Mouse (Mus musculus): ENCODE measurements around the gene 4930451I11Rik. TPM values are rescaled to one million over a fixed set of nuclear protein-coding genes. Genes with fewer than 3 reads are reported as not detected.

Gene 4930451I11Rik
- polyA plus RNA-seq, 1 experiment: not detected

DNA sequence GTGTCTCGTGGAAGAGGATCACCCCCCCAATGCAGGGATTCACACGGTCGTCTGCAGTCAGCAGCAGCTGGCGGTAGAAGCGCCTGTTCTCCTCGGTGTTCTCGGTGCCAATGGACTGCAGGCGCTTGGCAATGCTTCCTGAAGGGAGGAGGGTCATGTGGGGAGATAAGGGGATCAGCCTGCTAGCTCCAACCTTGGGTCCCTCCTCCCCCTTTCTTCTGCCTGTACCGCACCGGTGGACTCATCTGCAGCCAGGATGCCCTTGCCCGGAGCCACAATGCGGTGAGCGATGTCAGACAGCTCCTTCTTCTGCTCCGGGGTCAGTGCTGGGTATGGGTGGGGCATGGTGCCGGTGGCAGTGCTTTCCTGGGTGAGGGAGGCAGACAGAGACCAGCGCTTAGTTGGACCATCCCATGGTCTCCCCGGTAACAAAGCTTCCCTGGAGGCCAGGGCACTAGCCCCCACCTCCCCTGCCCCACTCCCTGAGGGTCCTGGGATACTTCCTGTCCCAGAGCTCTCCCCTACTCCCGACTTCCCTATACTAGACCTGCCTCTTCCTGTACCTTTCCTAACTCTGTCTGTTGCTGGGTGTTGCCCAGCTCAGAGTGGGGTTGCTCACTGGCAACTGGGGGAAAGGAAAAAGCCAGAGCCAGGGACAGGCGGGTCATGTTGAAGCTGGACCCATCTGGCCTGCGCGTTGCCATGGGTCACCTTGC lies 33.9 kb downstream of the 4930451I11Rik start, which contains the start of gene Fam57b:
Gene Fam57b (plus strand): TSS at position 258 of the 716 bp plus-strand sequence.
- 23% methylated on average over 21 of the region's 21 CpGs for WGBS
- TF ChIP-seq CTCF (IDR thresholded peaks at IDR 0.05; ENCODE audit: control insufficient read depth, insufficient read depth, low read length) (no peak), POLR2A (IDR thresholded peaks at IDR 0.05; ENCODE audit: borderline replicate concordance, control insufficient read depth, low read depth, low read length) (no peak)
- Histone ChIP-seq H3K27ac (ENCODE audit: control insufficient read depth, insufficient read depth, low read depth, low read length, poor library complexity) (peak within 1 kb of the TSS; percentile 97), H3K4me3 (replicated peaks; ENCODE audit: control insufficient read depth, low read depth, low read length) (peak within 1 kb of the TSS; percentile 86), H3K4me1 (ENCODE audit: control insufficient read depth, insufficient read depth, low read length) (peaks cover 3% of the 10 kb centered on the region)

GRCm38 (mm10) chr7:126796350-126796932 lies 35.0 kb downstream of the 4930451I11Rik start:
- TF ChIP-seq POLR2A (IDR thresholded peaks at IDR 0.05; ENCODE audit: borderline replicate concordance, control insufficient read depth, low read depth, low read length) (no peak), CTCF (IDR thresholded peaks at IDR 0.05; ENCODE audit: control insufficient read depth, insufficient read depth, low read length) (peak; percentile 9; the same call in 1 of the 2 replicates)
- 70% methylated on average over 8 of the region's 8 CpGs for WGBS
- Histone ChIP-seq H3K27ac (ENCODE audit: control insufficient read depth, insufficient read depth, low read depth, low read length, poor library complexity) (no peak overlapping the region), H3K4me1 (ENCODE audit: control insufficient read depth, insufficient read depth, low read length) (peaks cover 3% of the 10 kb centered on the region), H3K4me3 (replicated peaks; ENCODE audit: control insufficient read depth, low read depth, low read length) (no peak overlapping the region)

DNA sequence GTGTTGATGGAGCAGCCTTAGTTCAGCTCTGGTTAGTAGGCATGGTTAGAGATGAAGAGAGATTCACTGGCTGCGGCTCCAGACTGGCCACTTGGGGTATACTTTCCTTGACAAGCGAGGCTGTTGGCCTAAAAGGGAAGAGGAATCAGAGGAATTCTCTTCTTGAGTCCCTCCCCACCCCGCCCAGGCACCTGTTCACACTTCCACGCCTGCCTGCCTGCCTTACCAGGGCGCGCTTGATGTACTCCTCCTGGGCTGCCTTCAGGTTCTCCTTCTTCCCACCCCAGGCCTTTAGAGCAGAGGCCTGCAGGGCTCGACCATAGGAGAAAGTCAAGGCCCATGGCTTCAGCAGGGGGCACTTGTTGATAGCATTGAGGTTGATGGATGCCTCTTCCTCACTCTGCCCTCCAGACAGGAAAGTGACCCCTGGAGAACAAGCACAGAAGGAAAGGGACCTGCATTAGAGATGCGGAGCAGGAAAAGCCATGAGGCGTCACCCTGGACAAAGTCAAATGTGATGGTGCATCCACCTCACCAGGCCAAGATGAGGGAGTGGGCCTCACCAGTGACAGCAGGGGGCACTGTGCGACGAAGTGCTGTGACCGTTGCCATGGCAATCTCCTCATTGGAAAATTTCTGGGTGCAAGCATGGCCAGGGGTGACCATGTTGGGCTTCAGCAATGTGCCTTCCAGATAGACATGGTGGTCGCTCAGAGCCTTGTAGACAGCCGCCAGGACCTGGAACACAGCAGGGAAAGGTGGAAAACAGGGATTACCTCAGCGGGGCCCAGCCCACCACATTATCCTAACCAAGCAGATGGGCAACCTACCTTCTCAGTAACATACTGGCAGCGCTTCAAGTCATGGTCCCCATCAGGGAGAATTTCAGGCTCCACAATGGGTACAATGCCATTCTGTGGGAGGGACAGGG lies 35.8 kb downstream of the 4930451I11Rik start:
- TF ChIP-seq POLR2A (IDR thresholded peaks at IDR 0.05; ENCODE audit: borderline replicate concordance, control insufficient read depth, low read depth, low read length): no peak
- TF ChIP-seq CTCF (IDR thresholded peaks at IDR 0.05; ENCODE audit: control insufficient read depth, insufficient read depth, low read length): 0 out of 2 replicates have a peak, but pooled peaks have one; percentile 1
- Histone ChIP-seq H3K4me1 (ENCODE audit: control insufficient read depth, insufficient read depth, low read length) (peaks cover 3% of the 10 kb centered on the region), H3K4me3 (replicated peaks; ENCODE audit: control insufficient read depth, low read depth, low read length) (no peak overlapping the region), H3K27ac (ENCODE audit: control insufficient read depth, insufficient read depth, low read depth, low read length, poor library complexity) (no peak overlapping the region)
- WGBS: 87% methylated on average over 16 of the region's 16 CpGs

- H3K4me3 ChIP-seq (replicated peaks; ENCODE audit: control insufficient read depth, low read depth, low read length): no peak overlapping the region
- H3K27ac ChIP-seq (ENCODE audit: control insufficient read depth, insufficient read depth, low read depth, low read length, poor library complexity): no peak overlapping the region
- no peak for TF ChIP-seq POLR2A (IDR thresholded peaks at IDR 0.05; ENCODE audit: borderline replicate concordance, control insufficient read depth, low read depth, low read length)
- no peak for TF ChIP-seq CTCF (IDR thresholded peaks at IDR 0.05; ENCODE audit: control insufficient read depth, insufficient read depth, low read length)
- H3K4me1 ChIP-seq (ENCODE audit: control insufficient read depth, insufficient read depth, low read length): peaks cover 4% of the 10 kb centered on the region
- WGBS: 34% methylated on average over 4 of the region's 4 CpGs
Measured at GRCm38 (mm10) chr7:126794271-126794605, 37.2 kb downstream of the 4930451I11Rik start.

DNA sequence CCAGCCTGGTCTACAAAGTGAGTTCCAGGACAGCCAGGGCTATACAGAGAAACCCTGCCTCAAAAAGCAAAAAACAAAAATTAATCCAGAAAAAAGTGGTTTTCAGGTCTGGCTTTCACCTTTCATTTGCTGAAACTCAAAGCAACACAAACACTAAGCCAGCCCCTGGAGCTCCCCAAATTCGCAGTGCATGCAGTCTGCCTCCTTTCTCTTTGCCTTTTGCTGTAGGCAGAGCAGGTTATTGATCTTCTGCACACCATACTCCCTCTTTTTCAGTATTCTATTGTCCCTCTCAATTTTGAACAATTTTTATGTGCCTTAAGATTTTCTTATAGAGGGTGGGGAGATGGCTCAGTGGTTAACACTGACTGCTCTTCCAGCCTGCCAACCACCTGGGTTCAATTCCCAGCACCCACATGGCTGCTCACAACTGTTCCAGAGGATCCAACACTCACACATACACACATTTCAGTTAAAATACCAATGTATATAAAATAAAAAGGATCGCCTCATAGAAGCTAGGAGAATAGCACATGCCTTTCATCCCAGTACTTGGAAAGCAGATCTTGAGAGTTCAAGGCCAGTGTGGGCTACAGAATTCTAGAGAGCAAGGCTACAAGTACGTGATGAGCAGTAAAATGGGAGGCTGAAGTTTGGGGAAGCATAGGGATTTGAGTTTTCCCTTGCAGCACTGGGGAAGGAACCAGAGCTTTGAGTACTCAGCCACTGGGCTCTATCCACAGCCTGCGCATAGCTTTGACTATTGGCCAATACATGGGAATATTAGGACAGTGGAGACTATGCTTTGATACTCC lies 37.8 kb downstream of the 4930451I11Rik start:
- peaks cover 4% of the 10 kb centered on the region for H3K4me1 ChIP-seq (ENCODE audit: control insufficient read depth, insufficient read depth, low read length)
- TF ChIP-seq CTCF (IDR thresholded peaks at IDR 0.05; ENCODE audit: control insufficient read depth, insufficient read depth, low read length): no peak
- no peak for TF ChIP-seq POLR2A (IDR thresholded peaks at IDR 0.05; ENCODE audit: borderline replicate concordance, control insufficient read depth, low read depth, low read length)
- WGBS: 82% methylated on average over 4 of the region's 4 CpGs
- no peak overlapping the region for H3K27ac ChIP-seq (ENCODE audit: control insufficient read depth, insufficient read depth, low read depth, low read length, poor library complexity)
- H3K4me3 ChIP-seq (replicated peaks; ENCODE audit: control insufficient read depth, low read depth, low read length): no peak overlapping the region

DNA sequence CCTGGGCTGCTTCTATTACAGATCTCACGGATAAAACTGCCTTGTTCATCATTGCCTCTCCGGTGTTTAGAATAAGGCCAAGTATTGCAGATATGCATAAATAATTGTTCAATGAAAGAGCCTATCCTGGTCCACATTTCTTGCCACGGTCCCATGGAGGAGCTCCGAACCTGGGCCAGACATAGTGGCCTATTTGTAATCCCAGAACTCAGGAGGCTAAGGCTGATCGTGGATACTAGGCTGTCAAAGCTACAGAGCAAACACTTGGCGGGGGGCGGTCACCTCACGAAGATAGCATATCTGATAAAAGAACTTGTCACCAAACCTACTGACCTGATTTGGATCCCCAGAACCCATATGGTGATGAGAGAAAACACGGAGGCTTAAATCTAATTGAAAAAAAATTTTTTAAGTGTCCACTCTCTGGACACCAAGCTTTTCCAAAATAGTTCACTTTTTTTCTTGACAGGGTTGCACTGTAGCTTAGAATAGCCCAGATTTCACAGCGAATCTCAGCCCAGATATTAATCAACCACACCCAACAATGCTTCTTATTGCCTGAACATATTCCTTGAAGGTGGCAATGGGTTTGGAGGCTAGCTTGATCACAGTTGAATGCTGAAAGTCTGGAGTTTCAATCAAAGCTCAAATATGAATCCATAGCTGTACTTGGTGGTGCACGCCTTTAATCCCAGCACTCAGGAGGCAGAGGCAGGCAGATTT lies 38.6 kb downstream of the 4930451I11Rik start:
- 29% methylated on average over 11 of the region's 11 CpGs for WGBS
- TF ChIP-seq CTCF (IDR thresholded peaks at IDR 0.05; ENCODE audit: control insufficient read depth, insufficient read depth, low read length) (no peak), POLR2A (IDR thresholded peaks at IDR 0.05; ENCODE audit: borderline replicate concordance, control insufficient read depth, low read depth, low read length) (no peak)
- H3K4me1 ChIP-seq (ENCODE audit: control insufficient read depth, insufficient read depth, low read length): peaks cover 4% of the 10 kb centered on the region

More for the DNA sequence above, 38.6 kb downstream of the 4930451I11Rik start:
- Histone ChIP-seq H3K4me3 (replicated peaks; ENCODE audit: control insufficient read depth, low read depth, low read length) (peak overlapping the region; percentile 77), H3K27ac (ENCODE audit: control insufficient read depth, insufficient read depth, low read depth, low read length, poor library complexity) (peak overlapping the region; percentile 88)

Data from bone marrow, adult 2 months (tissue).